ENCODE assay signal across 10 mouse cellular contexts in genomic region chr12:109540739-109541539, GRCm38 (mm10). TPM values are rescaled to one million over a fixed set of nuclear protein-coding genes. Genes with fewer than 3 reads are reported as not detected.
DNase-seq lines count a peak whose midpoint lies in the region; ATAC-seq and TF ChIP-seq lines count a peak whose summit lies in the region.
"Had no signal": no experiment of that assay in that cellular context is flagged by ENCODE, and none has a peak within 500 bp of the region (broad histone marks: within the 10 kb centered on the region; RNA-seq: fewer than 3 reads in every experiment).

No protein-coding gene starts in this region.

- H3K4me2 ChIP-seq in hindbrain, embryonic 15.5 days = peak overlapping the region; percentile 50
- peak overlapping the region; percentile 21; the same call in 1 of the 2 replicates for H3K4me2 ChIP-seq in limb, embryonic 15.5 days

- no peaks in the 10 kb centered on the region for H3K27me3 ChIP-seq in hindbrain, embryonic 15.5 days
- no peaks in the 10 kb centered on the region for H3K27me3 ChIP-seq in limb, embryonic 15.5 days
- H3K27me3 ChIP-seq: CH12.LX had no signal

- peak overlapping the region; percentile 78 for H3K4me3 ChIP-seq in cortical plate, adult 2 months (ENCODE audit: insufficient read depth, low read length)
- H3K4me3 ChIP-seq in hindbrain, embryonic 15.5 days = peak overlapping the region; percentile 45
- H3K4me3 ChIP-seq in limb, embryonic 15.5 days = peak overlapping the region; percentile 46

- DNase-seq in kidney, postnatal 14 days = peak; percentile 6
- no peak for DNase-seq in kidney, adult 8-10 months
- peak; percentile 7 to 13 for DNase-seq in gastrocnemius, adult 8-10 months (ENCODE audit: low spot score in 2 of 2)
- peak; percentile 40 for DNase-seq in ovary, postnatal 36 days (ENCODE audit: low spot score)
- no peak for DNase-seq in thymus, postnatal 10 days (ENCODE audit: low spot score in 2 of 2)

- 44% methylated on average over 30 of the region's 30 CpGs for WGBS in hindbrain, embryonic 15.5 days
- WGBS in limb, embryonic 15.5 days = 48% methylated on average over 30 of the region's 30 CpGs

- TF ChIP-seq POLR2A in cortical plate, adult 2 months (IDR thresholded peaks at IDR 0.05; ENCODE audit: extremely low read depth, insufficient read depth, low read length) = peak; percentile 81

- H3K4me1 ChIP-seq in cortical plate, adult 2 months (ENCODE audit: control insufficient read depth, insufficient read depth, low read length) = no peaks in the 10 kb centered on the region
- peaks cover 2% of the 10 kb centered on the region; the same call in 1 of the 2 replicates for H3K4me1 ChIP-seq in hindbrain, embryonic 15.5 days (replicated peaks)
- peaks cover 8% of the 10 kb centered on the region for H3K4me1 ChIP-seq in limb, embryonic 15.5 days

- H3K27ac ChIP-seq in cortical plate, adult 2 months (ENCODE audit: insufficient read depth, low read length) = peak overlapping the region; percentile 91
- peak overlapping the region; percentile 88 for H3K27ac ChIP-seq in hindbrain, embryonic 15.5 days (replicated peaks)
- peak overlapping the region; percentile 83 for H3K27ac ChIP-seq in limb, embryonic 15.5 days

- peak; percentile 40 for ATAC-seq in hindbrain, embryonic 15.5 days (ENCODE audit: low FRiP score, low read depth)
- peak; percentile 58; the same call in 1 of the 2 replicates for ATAC-seq in limb, embryonic 15.5 days (ENCODE audit: insufficient number of reproducible peaks, low FRiP score, low TSS enrichment, low read depth)

- H3K36me3 ChIP-seq in hindbrain, embryonic 15.5 days = no peaks in the 10 kb centered on the region
- peaks cover 5% of the 10 kb centered on the region for H3K36me3 ChIP-seq in limb, embryonic 15.5 days

- TF ChIP-seq CTCF in cortical plate, adult 2 months (IDR thresholded peaks at IDR 0.05; ENCODE audit: extremely low read depth, insufficient read depth, low read length) = no peak

- no peaks in the 10 kb centered on the region for H3K9me3 ChIP-seq in hindbrain, embryonic 15.5 days
- H3K9me3 ChIP-seq in limb, embryonic 15.5 days = peaks cover 22% of the 10 kb centered on the region

- peak overlapping the region; percentile 75 for H3K9ac ChIP-seq in hindbrain, embryonic 15.5 days
- H3K9ac ChIP-seq in limb, embryonic 15.5 days = peak overlapping the region; percentile 58

RNA-seq across cellular contexts. Expression of gene Rtl1, which starts 59.2 kb away (rescaled TPM):
- 0.02 and 0.04 TPM in 2 replicates for polyA plus RNA-seq in cortical plate, adult 2 months (2012; rRNA removed)
- not detected for total RNA-seq in gastrocnemius, adult 8-10 months (2022)
- polyA plus RNA-seq in hindbrain, embryonic 15.5 days (2015; fragmentation: Nextera tagmentation; extraction: Ambion mirVana) = 1.8 and 1.9 TPM in 2 replicates
- 3.7 and 3.9 TPM in 2 replicates for polyA plus RNA-seq in limb, embryonic 15.5 days (2015; fragmentation: Nextera tagmentation; extraction: Ambion mirVana)
- total RNA-seq: CH12.LX; liver, adult 2 months had no signal
- polyA plus RNA-seq: liver, adult 2 months had no signal

Comparison
In these comparisons a context has a peak if more than half of its experiments do, and no peak if none do; other contexts are left out.
1. DNase-seq: peak in kidney, postnatal 14 days (single experiment), gastrocnemius, adult 8-10 months (2 of 2) and ovary, postnatal 36 days (single experiment); none in kidney, adult 8-10 months (0 of 2) and thymus, postnatal 10 days (0 of 2).
2. Peak in every context shown above with its lines, with median percentiles within 50 percentile points of each other: H3K27ac ChIP-seq and H3K4me3 ChIP-seq.